Mouse (Mus musculus) cerebellum, adult 11-12 months (tissue): ENCODE measurements around the gene Gm27027.

ENCODE experiments used
- DNase-seq: peaks from one replicate; pipeline ENCODE4 v3.0.0; 2022

Gm27027 gene

GRCm38 (mm10) chr2:93996254-93996653, at the start of gene Gm27027:
Gene Gm27027 (minus strand): TSS chr2:93996354.
- DNase-seq = no peak

GRCm38 (mm10) chr2:94045411-94046090, 49.4 kb upstream of the Gm27027 start:
- DNase-seq = no peak

- DNase-seq = no peak
These were observed 48.0 kb upstream of the Gm27027 start for GRCm38 (mm10) chr2:94044174-94044573.

GRCm38 (mm10) chr2:94043662-94044061, 47.5 kb upstream of the Gm27027 start:
- no peak for DNase-seq

- no peak for DNase-seq
These were observed 46.3 kb upstream of the Gm27027 start for GRCm38 (mm10) chr2:94042461-94042860.

- no peak for DNase-seq
These were observed 44.4 kb upstream of the Gm27027 start for GRCm38 (mm10) chr2:94040391-94041125.

GRCm38 (mm10) chr2:94035428-94036331, 39.5 kb upstream of the Gm27027 start:
- peak; percentile 60 for DNase-seq

- no peak for DNase-seq
These were observed 34.4 kb upstream of the Gm27027 start for GRCm38 (mm10) chr2:94030602-94031001.

- no peak for DNase-seq
These were observed 28.5 kb upstream of the Gm27027 start for GRCm38 (mm10) chr2:94024637-94025036.

- peak; percentile 88 for DNase-seq
These were observed 14.5 kb upstream of the Gm27027 start, which contains the start of gene Alkbh3 for GRCm38 (mm10) chr2:94010335-94011291. Gene Alkbh3 (minus strand): TSS chr2:94010807.

- DNase-seq = peak; percentile 61
These were observed 6.2 kb upstream of the Gm27027 start for GRCm38 (mm10) chr2:94002331-94002730.

- DNase-seq = no peak
These were observed 5.8 kb upstream of the Gm27027 start for GRCm38 (mm10) chr2:94001918-94002317.

GRCm38 (mm10) chr2:94001411-94001810, 5.3 kb upstream of the Gm27027 start:
- DNase-seq = no peak

- DNase-seq = no peak
These were observed 3.3 kb downstream of the Gm27027 start for GRCm38 (mm10) chr2:93992810-93993209.

- DNase-seq = no peak
These were observed 3.9 kb downstream of the Gm27027 start for GRCm38 (mm10) chr2:93992259-93992658.

- DNase-seq = no peak
These were observed 4.8 kb downstream of the Gm27027 start for GRCm38 (mm10) chr2:93991336-93991735.

- no peak for DNase-seq
These were observed 7.7 kb downstream of the Gm27027 start for GRCm38 (mm10) chr2:93988440-93988839.

- DNase-seq = no peak
These were observed 13.5 kb downstream of the Gm27027 start for GRCm38 (mm10) chr2:93982457-93983235.

- DNase-seq = no peak
These were observed 16.7 kb downstream of the Gm27027 start for GRCm38 (mm10) chr2:93979249-93980120.
